Mouse (Mus musculus) hematopoietic stem cell, adult 5-6 weeks (primary cell): ENCODE data around the gene Gadd45gip1. TPM values are rescaled to one million over a fixed set of nuclear protein-coding genes. Genes with fewer than 3 reads are reported as not detected.
A peak's percentile ranks its signal among the peaks of the same experiment; 100 is the strongest.

Experiments used
- ATAC-seq, 2 experiments: fragments of 125-278 bp in 1 of 2; replicated peaks in 1 of 2; 2 replicates each; pipeline ENCODE4 v1.8.0; 2016 to 2017; ENCODE audit warnings: inconsistent platforms in 2 of 2, mild to moderate bottlenecking in 2 of 2, moderate number of reproducible peaks in 2 of 2, low read depth in 1 of 2, moderate TSS enrichment in 1 of 2; ENCODE audit not compliant: low FRiP score in 2 of 2, poor library complexity in 2 of 2, severe bottlenecking in 2 of 2, insufficient read depth in 1 of 2, low TSS enrichment in 1 of 2
- total RNA-seq: library from RNA; stranded (forward); fragments of 172-1452, 232-1000 nt; gene quantifications from 2 replicates; pipeline ENCODE4 v1.2.3, GENCODE M21; 2017

Gadd45gip1 gene
- total RNA-seq, 1 experiment from 2014 or later = 29.8 TPM

DNA sequence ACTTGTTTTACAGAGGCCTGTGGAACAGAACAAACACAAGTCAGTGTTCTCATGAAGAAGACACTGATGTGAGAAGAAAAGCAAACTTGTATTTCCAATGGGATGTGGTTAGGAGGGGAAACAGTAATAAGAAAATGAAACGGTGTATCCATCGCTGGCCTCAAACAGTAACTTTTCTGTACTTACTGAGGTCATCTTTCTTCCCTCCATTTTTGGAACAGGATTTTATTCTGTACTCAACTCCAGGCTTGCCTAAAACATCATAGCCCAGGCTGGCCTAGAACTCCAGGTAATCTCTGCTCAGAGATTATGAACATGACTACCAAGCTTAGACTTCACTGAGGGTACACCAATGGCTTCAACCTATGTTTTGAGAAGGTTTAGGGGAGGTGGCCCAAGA, 8.1 kb downstream of the Gadd45gip1 start:
- ATAC-seq = no peak

DNA sequence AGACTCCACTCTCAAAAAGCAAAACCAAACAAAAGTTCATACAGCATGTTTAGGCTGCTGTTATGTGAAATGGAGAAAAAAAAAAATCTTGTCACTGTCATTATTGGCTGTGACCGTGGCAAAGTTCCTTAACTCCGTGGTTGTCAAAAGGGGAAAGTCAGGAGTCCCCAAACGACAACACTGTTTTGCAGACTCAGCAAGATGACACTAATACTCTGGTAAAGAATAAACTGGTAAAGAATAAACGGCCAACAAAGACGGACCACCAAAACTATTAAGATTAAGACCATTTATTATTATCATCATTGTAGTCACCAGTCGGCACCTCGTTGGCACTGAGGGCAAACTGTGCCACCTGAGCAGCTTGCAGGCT, 8.5 kb downstream of the Gadd45gip1 start:
- ATAC-seq = no peak

DNA sequence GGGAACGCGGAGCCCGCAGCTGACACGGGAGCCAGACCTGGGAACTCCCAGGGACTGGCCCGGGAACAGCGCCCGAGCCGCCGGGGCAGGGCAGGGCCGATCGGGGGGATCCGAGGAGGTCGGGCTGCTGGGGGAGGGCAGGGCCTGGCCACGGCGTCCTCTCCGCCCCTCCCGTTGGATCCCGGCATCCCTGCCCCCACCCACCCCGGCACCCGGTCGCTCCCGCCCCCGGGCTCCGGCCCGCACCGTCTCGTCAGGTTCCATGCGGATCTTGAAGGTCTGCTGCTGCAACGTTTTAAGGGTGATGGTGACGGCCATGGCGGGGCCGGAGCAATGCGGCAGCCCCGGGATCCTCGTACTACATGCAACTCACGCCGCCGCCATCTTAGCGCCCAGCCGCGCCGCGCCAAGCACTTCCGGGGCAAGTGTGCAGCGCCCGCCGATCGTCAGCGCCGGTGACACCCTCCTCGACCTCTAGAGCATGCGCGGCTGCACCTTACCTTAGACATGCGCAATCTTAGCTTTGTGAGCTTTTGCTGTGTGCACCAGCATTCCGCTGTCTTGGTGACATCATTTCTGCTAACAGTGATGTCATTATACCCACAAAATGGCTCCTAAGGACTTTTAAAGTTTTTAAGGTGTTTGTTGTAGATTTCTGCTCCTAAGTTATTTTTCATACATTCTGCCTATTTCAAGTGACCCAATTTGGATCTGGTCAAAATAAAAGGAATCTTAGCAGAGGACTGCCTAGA, 9.1 kb downstream of the Gadd45gip1 start, which contains the start of gene Rad23a:
TSS of gene Rad23a (minus strand) at position 418 of the 752 bp plus-strand sequence.
- peak; percentile 94 to 95 for ATAC-seq

DNA sequence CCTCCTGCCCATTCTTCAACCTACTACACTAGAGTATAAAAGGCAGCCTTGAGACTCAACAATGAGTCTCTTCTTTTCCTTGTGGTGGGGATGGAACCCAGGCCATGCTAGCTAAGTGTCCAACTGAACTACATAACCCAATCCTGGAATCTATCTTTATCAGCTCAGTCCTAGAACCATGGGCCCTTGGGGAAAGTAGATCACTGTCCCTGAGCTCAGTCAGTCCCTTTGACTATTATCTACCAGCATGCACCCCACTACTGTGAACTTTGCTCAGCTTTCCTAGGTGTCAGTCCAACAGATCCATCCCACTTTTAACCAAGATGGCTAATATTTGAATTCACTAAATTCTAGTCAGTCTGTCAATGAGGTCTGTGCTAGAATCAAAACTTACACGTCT, 10.2 kb downstream of the Gadd45gip1 start:
- ATAC-seq = no peak

DNA sequence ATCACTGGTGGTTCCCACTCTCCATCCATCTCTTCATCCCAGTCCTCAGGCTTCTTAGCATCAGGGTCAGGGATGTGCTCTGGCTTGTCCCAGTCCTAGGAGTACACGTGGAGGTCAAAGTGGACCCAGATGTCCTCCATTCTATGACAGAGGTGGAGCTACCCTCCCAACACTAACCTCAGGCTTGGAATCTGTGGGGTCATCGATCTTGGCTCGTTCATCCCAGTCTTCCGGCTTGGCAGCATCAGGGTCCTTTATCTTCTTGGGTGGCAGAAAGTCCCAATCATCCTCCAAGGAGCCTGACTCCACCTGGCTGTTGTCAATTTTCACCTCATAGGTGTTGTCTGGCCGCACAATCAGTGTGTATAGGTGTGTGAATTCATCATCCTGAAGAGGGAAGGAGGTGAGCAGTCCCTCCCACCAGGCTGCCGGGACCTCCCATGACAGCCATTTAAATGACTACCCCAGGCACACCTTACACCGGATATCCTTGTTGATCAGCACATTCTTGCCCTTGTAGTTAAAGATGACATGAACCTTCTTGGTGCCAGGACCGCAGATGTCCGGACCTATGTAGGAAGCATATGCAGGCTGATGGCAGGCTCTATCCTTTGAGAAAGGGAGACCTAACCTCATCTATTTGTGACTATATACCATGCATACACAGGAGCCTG, 13.2 kb downstream of the Gadd45gip1 start:
- no peak for ATAC-seq

DNA sequence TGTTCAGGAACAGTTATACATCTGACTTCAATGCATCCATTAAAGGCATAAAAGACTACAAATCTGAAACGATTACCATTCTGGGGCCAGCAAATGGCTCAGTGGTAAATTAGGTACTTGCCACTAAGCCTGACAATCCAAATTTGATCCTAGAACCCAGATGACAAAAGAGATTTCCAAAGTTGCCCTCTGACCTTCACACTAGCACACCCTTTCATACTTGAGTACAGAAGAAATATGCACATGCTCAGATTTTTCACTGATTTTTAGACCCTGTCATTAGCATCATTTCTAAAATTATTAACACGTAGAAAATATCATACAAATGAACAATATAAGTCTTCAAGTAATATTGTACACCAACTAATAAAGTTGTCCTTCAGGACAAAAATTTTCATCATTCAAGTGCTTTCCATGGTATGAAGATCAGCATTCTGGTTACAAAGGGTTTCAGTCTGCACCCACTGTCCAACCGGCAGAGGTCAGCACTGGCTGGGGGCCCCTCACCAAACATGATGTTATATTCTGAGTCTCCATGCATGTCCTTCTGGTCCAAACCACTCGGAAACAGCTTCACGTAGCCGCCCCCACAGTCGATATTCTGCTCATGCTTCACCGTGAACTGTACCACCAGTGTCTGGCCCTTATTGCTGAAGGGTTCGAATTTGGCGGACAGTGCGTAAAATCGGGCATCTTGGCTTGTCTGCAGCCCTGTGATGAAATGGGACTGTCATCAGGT, 14.2 kb downstream of the Gadd45gip1 start:
- ATAC-seq = no peak

DNA sequence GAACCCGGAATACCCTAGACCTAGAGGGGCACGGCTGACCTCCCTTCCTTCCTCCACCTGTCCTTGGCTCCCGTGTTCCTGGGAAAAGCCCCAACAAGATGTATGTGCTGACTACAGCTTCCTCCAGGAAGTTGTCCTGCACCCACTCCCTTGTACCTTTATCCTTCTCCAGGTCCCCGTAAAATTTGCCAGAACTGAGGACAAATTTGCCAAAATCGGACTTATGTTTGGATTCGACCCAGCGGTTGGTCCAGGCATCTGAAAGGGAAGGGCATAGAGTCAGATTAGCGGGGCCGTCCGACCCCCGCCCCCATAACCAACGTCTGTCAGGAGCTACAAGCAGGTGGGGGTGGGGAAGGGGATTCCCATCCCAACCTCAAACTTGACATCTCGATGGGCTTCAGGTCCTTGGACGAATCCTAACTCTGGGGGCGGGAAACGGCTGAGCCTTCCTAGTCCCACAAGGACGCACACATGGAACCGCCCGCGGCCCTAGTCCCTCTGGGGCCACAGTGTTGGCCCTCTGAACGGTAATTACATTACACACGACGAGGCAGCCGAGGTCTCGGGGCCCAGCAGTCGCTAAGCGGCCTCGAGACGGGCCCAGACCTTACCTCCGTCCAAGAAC, 14.9 kb downstream of the Gadd45gip1 start:
- ATAC-seq = no peak; a peak in 1 of 4 replicates

DNA sequence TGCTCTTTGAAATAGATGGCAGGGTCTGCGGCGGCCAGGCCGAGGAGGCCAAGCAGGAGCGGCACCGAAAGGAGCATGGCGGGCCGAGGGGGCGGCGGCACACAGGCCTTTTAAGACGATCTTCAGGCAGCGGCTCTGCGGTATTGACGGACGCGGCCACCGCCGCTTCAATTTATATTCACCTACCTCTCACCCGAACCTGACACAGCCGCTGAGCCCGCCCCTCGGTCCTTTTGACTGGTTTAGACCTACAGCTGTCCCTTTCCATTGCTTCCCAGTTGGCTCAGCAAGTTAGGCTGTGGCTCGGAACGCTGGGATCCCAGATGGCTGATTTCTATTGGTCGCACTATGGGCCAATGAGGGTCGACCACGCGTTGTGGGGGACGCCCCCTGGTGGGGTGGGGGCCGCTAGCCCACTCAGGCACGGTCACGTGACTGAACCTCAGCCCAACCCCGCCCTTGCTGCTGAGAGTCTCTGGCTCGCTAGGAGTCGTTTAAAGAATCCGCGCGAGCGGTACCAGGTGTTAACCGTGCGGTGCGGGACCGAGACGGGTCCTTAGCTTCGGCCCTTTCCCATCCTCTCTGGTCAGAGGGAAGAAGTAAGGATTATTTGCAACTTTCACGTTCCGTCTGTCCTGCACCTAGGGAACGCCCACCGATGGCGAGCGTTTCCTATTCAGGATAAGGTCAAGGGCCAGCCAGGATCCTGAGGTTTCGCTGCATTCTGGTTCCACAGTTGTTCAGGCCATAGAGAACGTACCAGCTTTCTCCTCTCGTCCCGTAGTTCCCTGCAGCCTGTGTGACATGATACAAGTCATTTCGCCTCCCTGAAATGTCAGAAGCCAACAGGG, 15.6 kb downstream of the Gadd45gip1 start, which contains the start of gene Calr:
TSS of gene Calr (minus strand) at position 213 of the 851 bp plus-strand sequence.
- peak; percentile 92 to 93 for ATAC-seq

DNA sequence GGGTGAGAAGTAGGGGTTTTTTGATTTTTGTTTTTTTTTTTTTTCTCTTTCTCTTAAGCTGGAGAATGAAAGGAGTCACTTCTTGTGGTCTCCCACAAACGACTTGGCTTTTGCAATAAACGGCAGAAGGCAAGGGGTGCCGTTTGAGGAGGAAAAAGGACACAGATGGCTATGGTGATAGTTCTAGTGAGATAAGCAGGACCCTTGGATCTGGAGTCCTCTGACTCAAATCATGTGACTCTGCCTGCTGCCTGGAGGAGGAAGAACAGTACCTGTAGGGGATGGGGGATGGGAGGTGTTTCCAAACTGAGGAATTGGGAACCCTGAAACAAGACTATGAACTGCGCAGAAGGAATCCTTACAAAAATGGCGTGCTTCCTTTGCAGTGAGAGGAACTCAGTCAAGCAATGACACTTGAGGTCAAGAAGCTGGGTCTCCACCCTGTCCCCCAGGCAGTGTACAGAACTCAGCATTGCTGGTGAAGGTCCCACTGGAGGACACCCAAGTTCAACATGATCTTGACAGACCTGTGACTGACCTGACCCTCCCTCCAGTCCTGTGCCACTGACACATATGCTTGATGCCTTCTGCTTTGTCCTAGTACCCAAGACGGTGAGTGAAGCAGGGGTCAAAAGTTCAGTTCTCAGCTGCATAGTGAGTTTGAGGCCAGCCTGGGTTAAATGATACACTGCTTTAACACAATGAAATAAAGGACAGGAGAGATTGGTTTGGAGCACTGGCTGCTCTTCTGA, 16.5 kb downstream of the Gadd45gip1 start:
- peak; percentile 34 to 54 for ATAC-seq

DNA sequence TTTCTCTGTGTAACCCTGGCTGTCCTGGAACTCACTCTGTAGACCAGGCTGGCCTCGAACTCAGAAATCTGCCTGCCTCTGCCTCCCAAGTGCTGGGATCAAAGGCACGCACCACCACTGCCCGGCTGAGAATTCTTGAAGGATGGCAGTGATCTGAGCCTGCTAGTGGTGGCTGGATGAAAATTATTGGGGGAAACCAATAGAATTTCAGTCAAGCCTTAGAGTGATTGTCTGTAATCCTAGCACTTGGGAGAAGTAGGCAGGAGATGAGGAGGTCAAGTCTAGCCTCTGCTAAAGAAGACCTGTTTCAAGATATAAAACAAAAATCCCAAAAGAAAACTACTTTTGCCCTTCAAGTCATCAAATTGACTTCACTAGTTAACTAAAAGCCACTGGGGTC, 25.1 kb downstream of the Gadd45gip1 start:
- no peak for ATAC-seq

DNA sequence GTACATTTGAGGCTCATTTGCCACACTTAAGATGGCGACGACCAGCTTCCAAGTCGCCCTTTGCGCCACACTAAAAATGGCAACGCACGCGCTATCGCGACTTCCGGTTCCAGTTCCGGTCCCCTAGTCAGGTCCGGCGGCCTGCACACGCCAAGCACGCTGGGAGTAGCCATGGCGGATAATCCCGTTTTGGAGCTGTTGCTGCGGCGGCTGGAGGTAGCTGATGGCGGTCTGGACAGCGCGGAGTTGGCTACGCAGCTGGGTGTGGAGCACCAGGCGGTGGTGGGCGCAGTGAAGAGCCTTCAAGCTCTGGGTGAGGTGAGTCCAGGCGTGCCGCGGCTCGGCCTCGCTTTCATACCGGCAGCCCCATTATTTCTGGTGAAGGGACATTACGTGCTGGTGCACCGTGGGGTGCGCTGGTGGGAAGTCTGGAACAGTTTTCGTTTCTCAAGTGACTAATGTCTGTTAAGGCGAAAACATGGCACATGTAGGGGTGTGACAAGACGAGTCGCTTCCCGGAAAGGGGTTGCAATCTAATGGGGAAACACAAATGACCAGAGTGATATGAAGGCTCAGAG, 25.6 kb downstream of the Gadd45gip1 start, which contains the start of gene Farsa:
TSS of gene Farsa (plus strand) at position 126 of the 578 bp plus-strand sequence.
- peak; percentile 96 for ATAC-seq

DNA sequence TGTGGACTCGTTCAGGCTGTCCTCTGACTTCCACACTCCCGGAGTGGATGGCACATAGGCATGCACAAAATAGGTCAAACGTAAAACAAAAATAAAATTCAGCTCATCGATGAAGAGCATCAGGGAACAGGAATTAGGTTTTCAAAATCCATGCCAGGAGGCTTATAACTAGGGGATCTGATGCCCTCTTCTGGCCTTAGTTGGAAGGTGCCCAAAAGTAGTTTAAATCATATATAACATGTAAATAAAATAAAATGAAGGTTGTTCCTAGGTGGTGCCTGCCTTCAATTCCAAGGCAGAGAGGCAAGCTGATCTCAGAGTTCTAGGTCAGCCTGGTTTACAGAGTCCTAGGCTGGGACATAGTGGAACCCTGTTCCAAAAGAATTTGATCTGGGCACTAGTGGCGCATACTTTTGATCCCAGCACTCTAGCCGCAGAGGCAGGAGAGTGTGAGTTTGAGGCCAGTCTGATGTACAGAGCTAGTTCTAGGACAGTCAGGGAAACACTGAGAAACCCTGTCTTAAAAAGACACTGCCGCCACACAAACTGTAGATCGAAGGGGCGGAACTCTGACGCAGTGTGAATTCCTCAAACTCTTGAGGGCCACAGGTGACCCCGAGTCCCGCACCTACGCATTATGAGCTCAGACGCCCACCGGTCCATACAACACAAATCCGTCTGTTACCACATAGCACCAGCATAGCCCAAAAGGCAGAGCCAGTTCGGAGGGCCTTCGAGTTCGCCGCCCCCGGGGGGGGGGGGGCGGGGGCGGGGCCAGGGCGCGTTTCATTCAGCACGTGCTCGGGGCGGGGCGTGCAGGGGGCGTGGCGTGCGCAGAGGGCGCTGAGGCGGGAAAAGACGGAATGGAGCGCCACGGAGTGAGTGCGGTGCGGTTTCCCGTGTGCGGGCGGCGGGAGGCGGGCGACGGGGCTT, 40.3 kb downstream of the Gadd45gip1 start, which contains the start of gene Syce2:
TSS of gene Syce2 (plus strand) at position 736 of the 933 bp plus-strand sequence.
- ATAC-seq = peak; percentile 74 to 77

DNA sequence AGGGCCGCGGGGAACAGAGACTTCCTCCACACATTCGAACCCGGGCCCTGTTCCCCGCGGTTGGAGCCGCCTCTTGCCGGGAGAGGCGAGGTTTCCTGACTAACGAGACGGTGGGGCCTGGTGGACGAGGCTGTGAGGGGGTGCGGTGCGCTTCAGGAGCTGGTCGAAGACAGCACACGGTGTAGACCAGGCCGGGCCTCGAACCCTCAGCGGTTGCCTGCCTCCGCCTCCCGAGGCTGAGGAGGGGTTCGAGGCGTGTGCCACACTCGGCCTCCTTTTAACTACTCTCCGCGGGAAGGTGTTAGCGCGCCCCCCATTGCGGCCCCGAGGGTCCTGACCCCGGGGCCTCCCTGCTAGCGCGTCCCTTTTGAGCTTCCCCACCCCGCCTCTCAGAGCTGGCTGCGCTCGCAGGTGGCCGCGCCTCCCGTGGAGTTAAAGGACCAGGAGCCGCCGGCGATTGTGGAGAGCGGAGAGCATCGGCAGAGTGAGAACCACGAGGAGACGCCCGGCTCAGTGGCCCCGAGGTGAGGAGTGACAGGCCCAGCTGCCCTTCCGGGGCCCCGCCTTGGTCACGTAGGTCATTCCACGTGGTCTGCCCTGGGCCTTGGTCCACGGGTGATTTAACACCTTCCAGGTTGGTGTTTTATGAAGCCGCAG, 41.1 kb downstream of the Gadd45gip1 start:
- ATAC-seq = peak; percentile 4 to 33; a peak in 2 of 4 replicates

DNA sequence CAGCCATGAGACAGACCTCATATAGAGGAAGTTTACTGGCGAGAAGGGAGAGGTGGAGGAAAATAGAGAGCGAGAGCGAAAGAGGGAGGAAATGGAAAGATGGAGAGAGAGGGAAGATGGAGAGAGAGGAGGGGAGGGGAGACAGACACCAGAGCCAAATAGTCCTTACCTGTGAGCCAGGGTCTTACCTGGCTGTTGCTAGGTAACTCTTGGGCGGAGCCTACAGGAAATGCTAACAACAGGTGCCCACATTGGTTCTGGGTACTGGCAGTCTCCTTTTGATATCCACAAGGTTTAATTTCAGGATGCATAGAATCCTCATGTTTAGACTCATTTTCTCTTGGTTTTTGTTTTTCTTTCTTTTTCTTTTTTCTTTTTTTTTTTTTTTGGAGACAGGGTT, 41.7 kb downstream of the Gadd45gip1 start:
- no peak for ATAC-seq
